Comparison of ENCODE assay signal across 21 mouse cellular contexts in the genomic region with DNA sequence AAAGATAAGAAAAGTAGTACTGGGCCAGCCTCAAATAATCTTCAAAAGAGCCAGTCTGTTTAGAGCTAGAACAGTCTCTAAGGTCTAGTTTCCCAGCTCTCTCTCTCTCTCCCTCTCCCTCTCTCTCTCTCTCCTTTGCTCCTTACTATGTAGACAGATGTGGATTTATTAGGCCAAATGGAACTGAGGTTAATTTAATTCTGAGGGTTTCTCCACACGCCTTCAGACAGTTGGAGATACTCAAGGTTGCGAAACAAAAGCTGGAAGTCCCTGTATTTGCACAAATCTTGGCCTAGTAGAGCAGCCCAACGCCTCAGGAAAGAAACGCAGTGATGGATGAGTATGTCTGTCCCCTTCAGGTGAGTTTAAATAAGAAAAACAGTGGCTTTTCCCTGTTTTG. TPM values are rescaled to one million over a fixed set of nuclear protein-coding genes. Genes with fewer than 3 reads are reported as not detected.
DNase-seq lines count a peak whose midpoint lies in the region; ATAC-seq and TF ChIP-seq lines count a peak whose summit lies in the region.
"Had no signal": no experiment of that assay in that cellular context is flagged by ENCODE, and none has a peak within 500 bp of the region (broad histone marks: within the 10 kb centered on the region; RNA-seq: fewer than 3 reads in every experiment).

No protein-coding gene starts in this region.

- WGBS in heart, embryonic 11.5 days (ENCODE audit: insufficient replicate concordance) = 73% methylated on average over 4 of the region's 4 CpGs
- WGBS in lung, embryonic 15.5 days = 35% methylated on average over 4 of the region's 4 CpGs
- WGBS in limb, embryonic 12.5 days = 55% methylated on average over 4 of the region's 4 CpGs
- 43% methylated on average over 4 of the region's 4 CpGs for WGBS in stomach, postnatal 0 days
- over 99% methylated on average over 4 of the region's 4 CpGs for WGBS in thymus, adult 2 months

- no peak for ATAC-seq in heart, embryonic 11.5 days (replicated peaks; ENCODE audit: insufficient number of reproducible peaks, low FRiP score, low TSS enrichment)
- ATAC-seq in lung, embryonic 15.5 days (ENCODE audit: borderline replicate concordance, extremely low read depth, low FRiP score, low TSS enrichment) = no peak
- no peak for ATAC-seq in limb, embryonic 12.5 days (ENCODE audit: insufficient number of reproducible peaks, insufficient read depth, low FRiP score, low TSS enrichment, low read depth)
- peak; percentile 40; the same call in 1 of the 2 replicates for ATAC-seq in stomach, postnatal 0 days (ENCODE audit: low FRiP score, low TSS enrichment)
- no peak for ATAC-seq in megakaryocyte-erythroid progenitor cell, adult 5-6 weeks (replicated peaks; ENCODE audit: low FRiP score, low TSS enrichment, poor library complexity, severe bottlenecking)
- ATAC-seq: intestine, postnatal 0 days; liver, postnatal 0 days had no signal

- no peaks in the 10 kb centered on the region for H3K36me3 ChIP-seq in heart, embryonic 11.5 days (ENCODE audit: control insufficient read depth, insufficient read depth, low read length)
- H3K36me3 ChIP-seq in lung, embryonic 15.5 days = no peaks in the 10 kb centered on the region
- H3K36me3 ChIP-seq in limb, embryonic 12.5 days = no peaks in the 10 kb centered on the region
- no peaks in the 10 kb centered on the region for H3K36me3 ChIP-seq in stomach, postnatal 0 days (ENCODE audit: control insufficient read depth, insufficient read depth, low read length)
- no peaks in the 10 kb centered on the region for H3K36me3 ChIP-seq in thymus, adult 2 months (ENCODE audit: control insufficient read depth, insufficient read depth, low read length)
- H3K36me3 ChIP-seq: embryonic facial prominence, embryonic 15.5 days; forebrain, embryonic 12.5 days; hindbrain, embryonic 15.5 days; midbrain, embryonic 10.5 days had no signal

- H3K27ac ChIP-seq in heart, embryonic 11.5 days (ENCODE audit: low read depth, low read length) = no peak overlapping the region
- H3K27ac ChIP-seq in lung, embryonic 15.5 days = peak overlapping the region; percentile 48; the same call in 1 of the 2 replicates
- H3K27ac ChIP-seq in limb, embryonic 12.5 days = peak overlapping the region; percentile 75; the same call in 1 of the 2 replicates
- H3K27ac ChIP-seq in stomach, postnatal 0 days (replicated peaks) = no peak overlapping the region
- H3K27ac ChIP-seq in thymus, adult 2 months (ENCODE audit: control insufficient read depth, insufficient read depth, low read length) = no peak overlapping the region
- H3K27ac ChIP-seq: embryonic facial prominence, embryonic 15.5 days; forebrain, embryonic 12.5 days; hindbrain, embryonic 15.5 days; midbrain, embryonic 10.5 days had no signal

- no peak for TF ChIP-seq POLR2A in thymus, adult 2 months (IDR thresholded peaks at IDR 0.05; ENCODE audit: control insufficient read depth, extremely low read depth, insufficient read depth, low read length, poor library complexity)

- no peaks in the 10 kb centered on the region for H3K4me1 ChIP-seq in heart, embryonic 11.5 days (ENCODE audit: control insufficient read depth, insufficient read depth, low read length)
- peaks cover 34% of the 10 kb centered on the region for H3K4me1 ChIP-seq in lung, embryonic 15.5 days
- peaks cover 41% of the 10 kb centered on the region for H3K4me1 ChIP-seq in limb, embryonic 12.5 days (replicated peaks)
- H3K4me1 ChIP-seq in stomach, postnatal 0 days (replicated peaks; ENCODE audit: control insufficient read depth, insufficient read depth) = no peaks in the 10 kb centered on the region
- H3K4me1 ChIP-seq in thymus, adult 2 months (replicated peaks; ENCODE audit: control insufficient read depth, insufficient read depth, low read length) = no peaks in the 10 kb centered on the region

- no peak for TF ChIP-seq EP300 in stomach, postnatal 0 days (optimal IDR thresholded peaks at IDR 0.05)

- no peaks in the 10 kb centered on the region for H3K27me3 ChIP-seq in heart, embryonic 11.5 days (ENCODE audit: control insufficient read depth, insufficient read depth, low read length)
- no peaks in the 10 kb centered on the region for H3K27me3 ChIP-seq in lung, embryonic 15.5 days
- no peaks in the 10 kb centered on the region for H3K27me3 ChIP-seq in limb, embryonic 12.5 days
- no peaks in the 10 kb centered on the region for H3K27me3 ChIP-seq in stomach, postnatal 0 days (ENCODE audit: control insufficient read depth, insufficient read depth, low read length)
- H3K27me3 ChIP-seq in thymus, adult 2 months (ENCODE audit: control insufficient read depth, insufficient read depth, low read length) = no peaks in the 10 kb centered on the region
- H3K27me3 ChIP-seq: CH12.LX; embryonic facial prominence, embryonic 15.5 days had no signal

- no peak overlapping the region for H3K4me2 ChIP-seq in heart, embryonic 11.5 days
- H3K4me2 ChIP-seq in lung, embryonic 15.5 days = no peak overlapping the region
- H3K4me2 ChIP-seq in limb, embryonic 12.5 days = no peak overlapping the region
- H3K4me2 ChIP-seq in stomach, postnatal 0 days (replicated peaks; ENCODE audit: low read depth) = no peak overlapping the region
- H3K4me2 ChIP-seq: embryonic facial prominence, embryonic 15.5 days; forebrain, embryonic 12.5 days had no signal

- no peaks in the 10 kb centered on the region for H3K9me3 ChIP-seq in heart, embryonic 11.5 days (replicated peaks; ENCODE audit: control insufficient read depth, low read length)
- H3K9me3 ChIP-seq in lung, embryonic 15.5 days = no peaks in the 10 kb centered on the region
- H3K9me3 ChIP-seq in limb, embryonic 12.5 days = no peaks in the 10 kb centered on the region
- no peaks in the 10 kb centered on the region for H3K9me3 ChIP-seq in stomach, postnatal 0 days (ENCODE audit: control insufficient read depth, low read length)
- H3K9me3 ChIP-seq: embryonic facial prominence, embryonic 15.5 days; forebrain, embryonic 12.5 days; hindbrain, embryonic 15.5 days; midbrain, embryonic 10.5 days had no signal

- no peak overlapping the region for H3K9ac ChIP-seq in heart, embryonic 11.5 days (ENCODE audit: low read depth, low read length)
- H3K9ac ChIP-seq in lung, embryonic 15.5 days = no peak overlapping the region
- H3K9ac ChIP-seq in limb, embryonic 12.5 days (replicated peaks) = no peak overlapping the region
- no peak overlapping the region for H3K9ac ChIP-seq in stomach, postnatal 0 days (ENCODE audit: low read length)
- H3K9ac ChIP-seq: embryonic facial prominence, embryonic 15.5 days; forebrain, embryonic 12.5 days; hindbrain, embryonic 15.5 days; liver, postnatal 0 days had no signal

- no peak overlapping the region for H3K4me3 ChIP-seq in heart, embryonic 11.5 days (ENCODE audit: low read depth, low read length)
- no peak overlapping the region for H3K4me3 ChIP-seq in lung, embryonic 15.5 days
- no peak overlapping the region for H3K4me3 ChIP-seq in limb, embryonic 12.5 days (replicated peaks)
- no peak overlapping the region for H3K4me3 ChIP-seq in stomach, postnatal 0 days (ENCODE audit: low read depth, low read length)
- no peak overlapping the region for H3K4me3 ChIP-seq in thymus, adult 2 months (ENCODE audit: control insufficient read depth, insufficient read depth, low read length)
- H3K4me3 ChIP-seq: embryonic facial prominence, embryonic 15.5 days; forebrain, embryonic 12.5 days; hindbrain, embryonic 15.5 days; midbrain, embryonic 10.5 days had no signal

- peak; percentile 95 for DNase-seq in heart, adult 11 months
- no peak for DNase-seq in lung, postnatal 14 days
- no peak for DNase-seq in stomach, postnatal 0 days (ENCODE audit: low spot score)
- DNase-seq in thymus, adult 2 months = no peak
- DNase-seq: adrenal gland, postnatal 14 days; cerebellum, postnatal 10 days; gastrocnemius, postnatal 25 days; kidney, postnatal 4 days; liver; liver, postnatal 0 days; right cerebral cortex, postnatal 25 days had no signal

- no peak for TF ChIP-seq CTCF in stomach, postnatal 0 days (IDR thresholded peaks at IDR 0.05; ENCODE audit: low read depth)
- no peak for TF ChIP-seq CTCF in thymus, adult 2 months (IDR thresholded peaks at IDR 0.05; ENCODE audit: borderline replicate concordance, control insufficient read depth, extremely low read depth, insufficient read depth, low read length, poor library complexity)

RNA-seq across cellular contexts. Expression of a gene that starts 24.4 kb away (rescaled TPM):
- 4.5 and 6.0 TPM in 2 replicates for polyA plus RNA-seq in heart, embryonic 11.5 days (2014; fragmentation: Nextera tagmentation; extraction: Ambion mirVana)
- polyA plus RNA-seq in lung, embryonic 15.5 days (2015; fragmentation: Nextera tagmentation; extraction: Ambion mirVana) = 15.4 and 15.8 TPM in 2 replicates
- polyA plus RNA-seq in limb, embryonic 12.5 days (2016; fragmentation: Nextera tagmentation; extraction: Ambion mirVana) = 20.5 and 20.9 TPM in 2 replicates
- 3.9 and 4.5 TPM in 2 replicates for polyA plus RNA-seq in stomach, postnatal 0 days (2015; fragmentation: Nextera tagmentation; extraction: Ambion mirVana)
- total RNA-seq in megakaryocyte-erythroid progenitor cell, adult 5-6 weeks (2014; fragmentation: Nextera tagmentation) = 14.0 and 16.1 TPM in 2 replicates
- total RNA-seq in megakaryocyte-erythroid progenitor cell, adult 5-6 weeks (2017) = 15.4 and 18.0 TPM in 2 replicates
- 11.4 and 12.2 TPM in 2 replicates for polyA plus RNA-seq in thymus, adult 2 months (2012; rRNA removed)

RNA-seq across cellular contexts. Expression of a gene that starts 58.2 kb away (rescaled TPM):
- polyA plus RNA-seq in heart, embryonic 11.5 days (2014; fragmentation: Nextera tagmentation; extraction: Ambion mirVana) = 0.17 TPM in 1 of 2 replicates, not detected in the other
- polyA plus RNA-seq in lung, embryonic 15.5 days (2015; fragmentation: Nextera tagmentation; extraction: Ambion mirVana) = 0.76 and 0.86 TPM in 2 replicates
- polyA plus RNA-seq in limb, embryonic 12.5 days (2016; fragmentation: Nextera tagmentation; extraction: Ambion mirVana) = 1.0 and 1.1 TPM in 2 replicates
- 0.51 and 1.2 TPM in 2 replicates for polyA plus RNA-seq in stomach, postnatal 0 days (2015; fragmentation: Nextera tagmentation; extraction: Ambion mirVana)
- 3.1 and 14.2 TPM in 2 replicates for total RNA-seq in megakaryocyte-erythroid progenitor cell, adult 5-6 weeks (2014; fragmentation: Nextera tagmentation)
- 1.4 TPM in 1 of 2 replicates, not detected in the other for total RNA-seq in megakaryocyte-erythroid progenitor cell, adult 5-6 weeks (2017)
- 0.09 and 0.28 TPM in 2 replicates for polyA plus RNA-seq in thymus, adult 2 months (2012; rRNA removed)
- polyA plus RNA-seq: liver, postnatal 0 days had no signal

Comparison
In these comparisons a context has a peak if more than half of its experiments do, and no peak if none do; other contexts are left out.
1. H3K27ac ChIP-seq: peak in lung, embryonic 15.5 days (single experiment) and limb, embryonic 12.5 days (single experiment); none in heart, embryonic 11.5 days (single experiment), stomach, postnatal 0 days (single experiment) and thymus, adult 2 months (single experiment).